Mouse (Mus musculus) lung, adult 2 months (tissue): ENCODE data around the gene Agfg1. TPM values are rescaled to one million over a fixed set of nuclear protein-coding genes. Genes with fewer than 3 reads are reported as not detected.
"Not testable (repeated sequence)": the region's sequence is repeated elsewhere in the genome, so short reads cannot be mapped to it uniquely, and the experiment has no call there.

Experiments used
- DNase-seq: peaks from one replicate; pipeline ENCODE4 v3.0.0; 2022
- H3K4me1 ChIP-seq: fragments of 200-500 bp; 2 replicates; pipeline ENCODE4 v1.6.1; 2011; ENCODE audit warnings: low read length; ENCODE audit not compliant: control insufficient read depth, insufficient read depth
- H3K4me3 ChIP-seq: fragments of 200-500 bp; replicated peaks from 2 replicates; pipeline ENCODE3; 2011; ENCODE audit warnings: low read depth, mild to moderate bottlenecking, control low read depth, low read length; ENCODE audit errors: extremely low read depth
- CTCF ChIP-seq: fragments of 200-500 bp; IDR thresholded peaks from 2 replicates; pipeline ENCODE4 v1.5.1; 2011; ENCODE audit warnings: mild to moderate bottlenecking, low read length, control low read depth; ENCODE audit not compliant: insufficient read depth
- POLR2A ChIP-seq: fragments of 200-500 bp; IDR thresholded peaks from 2 replicates; pipeline ENCODE4 v1.6.1; 2011; ENCODE audit warnings: low read depth, mild to moderate bottlenecking, control low read depth, low read length, borderline replicate concordance; ENCODE audit errors: extremely low read depth
- WGBS: fragments of 180-500 bp; shearing (Covaris S2); methylation state at CpG from one replicate; pipeline ENCODE4 v1.1.7; 2018; 5-methylcytosine and 5-hydroxymethylcytosine counted together
- polyA plus RNA-seq: library from polyadenylated mRNA; depleted of rRNA; stranded (reverse); fragments of >200 nt; gene quantifications from 2 replicates; pipeline ENCODE4 v1.2.3, GENCODE M21; 2012

Agfg1 gene
- polyA plus RNA-seq, 1 experiment, result 70.6 TPM

DNA sequence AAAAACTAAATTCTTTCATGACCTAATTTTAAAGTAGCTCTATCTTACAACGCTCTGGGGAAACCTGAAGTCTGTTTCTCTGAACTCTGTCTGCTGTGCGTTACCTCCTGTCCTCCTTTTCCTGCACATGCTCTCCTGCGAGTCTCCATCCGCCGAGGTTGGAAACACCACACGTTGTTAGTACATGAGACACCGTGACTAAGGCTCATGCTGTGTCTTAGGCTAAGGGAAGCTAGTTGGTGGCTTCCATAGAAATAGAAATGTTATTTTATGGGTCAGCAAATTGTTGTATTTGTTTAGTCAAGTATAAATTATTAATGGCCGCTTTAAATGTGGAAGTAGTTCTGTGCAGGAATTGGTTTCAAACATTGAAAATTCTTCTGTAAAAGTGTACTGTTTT is 40.9 kb downstream of the Agfg1 start:
- no peak for TF ChIP-seq POLR2A
- no peak for TF ChIP-seq CTCF
- DNase-seq, result no peak
- Histone ChIP-seq H3K4me1 (no peaks in the 10 kb centered on the region), H3K4me3 (no peak overlapping the region)
- WGBS, result 89% methylated on average over 8 of the region's 8 CpGs

DNA sequence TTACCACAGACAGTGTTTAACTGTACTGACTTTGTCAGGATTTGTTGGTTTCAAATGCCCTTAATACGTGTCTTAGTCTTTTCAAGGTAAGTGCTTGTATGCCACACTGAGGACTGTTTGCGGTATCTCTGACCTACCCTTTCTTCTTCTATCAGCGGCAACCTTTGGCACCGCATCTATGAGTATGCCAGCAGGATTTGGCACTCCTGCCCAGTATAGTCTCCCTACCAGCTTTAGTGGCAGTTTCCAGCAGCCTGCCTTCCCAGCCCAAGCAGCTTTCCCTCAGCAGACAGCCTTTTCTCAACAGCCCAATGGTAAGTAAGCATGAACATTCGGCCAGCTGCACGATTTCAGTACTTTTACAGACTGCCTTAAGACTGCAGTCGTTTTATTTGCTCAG is 54.0 kb downstream of the Agfg1 start:
- no peak for DNase-seq
- Histone ChIP-seq H3K4me3 (no peak overlapping the region), H3K4me1 (no peaks in the 10 kb centered on the region)
- TF ChIP-seq POLR2A (no peak), CTCF (no peak)
- WGBS, result 84% methylated on average over 7 of the region's 7 CpGs

DNA sequence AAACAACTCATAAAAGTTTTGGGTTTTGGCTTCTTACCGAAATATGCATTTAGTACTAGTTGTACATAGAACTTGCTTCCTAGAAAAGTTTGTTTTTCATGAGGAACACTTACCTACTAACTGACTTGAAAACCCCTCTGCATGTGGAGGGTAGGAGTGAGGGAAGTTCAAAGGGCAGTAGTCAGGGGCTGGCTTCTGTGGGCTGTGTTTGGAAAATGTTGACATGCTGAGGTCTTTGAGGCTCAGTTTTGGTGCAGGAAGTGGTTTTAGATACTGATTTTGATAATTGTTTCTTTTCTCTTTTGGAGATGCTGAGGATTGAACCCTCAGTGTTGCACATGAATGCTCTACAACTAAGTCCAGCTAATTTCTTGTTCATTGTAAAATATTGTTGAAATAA is 61.3 kb downstream of the Agfg1 start:
- no peak for DNase-seq
- 89% methylated on average over 1 of the region's 1 CpGs for WGBS
- Histone ChIP-seq H3K4me1 (no peaks in the 10 kb centered on the region), H3K4me3 (no peak overlapping the region)
- no peak for TF ChIP-seq CTCF
- no peak for TF ChIP-seq POLR2A

DNA sequence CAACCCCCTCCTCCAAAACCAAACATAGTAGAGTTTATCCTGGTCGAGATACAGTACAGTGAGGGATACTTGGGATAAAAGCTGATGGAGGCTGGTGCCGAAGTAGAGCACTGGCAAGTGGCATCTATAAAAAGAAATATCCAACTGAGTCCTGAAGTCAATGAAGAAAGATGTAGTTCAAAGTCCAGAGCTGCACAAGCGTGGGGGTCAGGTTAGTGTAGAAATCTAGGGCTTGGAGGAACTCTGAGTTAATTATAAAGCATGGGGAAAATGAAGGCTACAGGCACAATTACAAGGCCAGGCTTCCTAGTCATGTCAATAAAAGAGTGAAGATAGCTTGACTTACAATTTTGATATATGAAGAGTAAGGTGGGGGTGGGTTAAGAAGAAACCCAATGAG is 61.9 kb downstream of the Agfg1 start:
- no peak for DNase-seq
- Histone ChIP-seq H3K4me3 (no peak overlapping the region), H3K4me1 (no peaks in the 10 kb centered on the region)
- 92% methylated on average over 3 of the region's 3 CpGs for WGBS
- no peak for TF ChIP-seq POLR2A
- TF ChIP-seq CTCF, result no peak

DNA sequence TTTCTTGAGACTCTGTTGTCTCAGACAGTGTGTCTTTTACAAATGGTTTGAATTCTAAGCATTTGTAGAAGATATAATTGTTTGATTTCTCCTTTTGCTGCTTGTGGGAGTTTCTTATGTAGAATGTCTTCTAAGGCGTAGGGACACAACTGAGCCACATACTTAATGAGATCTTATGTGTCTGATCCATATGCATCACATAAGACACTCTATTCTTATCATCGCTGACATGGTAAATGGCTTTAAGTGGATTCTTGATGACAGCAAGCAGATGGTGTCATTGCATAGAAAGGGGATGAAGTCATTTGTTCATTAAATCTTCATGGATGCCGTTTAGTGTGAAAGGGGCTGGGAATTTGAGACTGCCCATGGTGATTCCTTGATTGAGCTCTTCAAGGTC is 66.6 kb downstream of the Agfg1 start:
- H3K4me1 ChIP-seq, result no peaks in the 10 kb centered on the region
- TF ChIP-seq POLR2A, result no peak
- TF ChIP-seq CTCF, result no peak
- 76% methylated on average over 3 of the region's 3 CpGs for WGBS
- H3K4me3 ChIP-seq, result no peak overlapping the region
- no peak for DNase-seq

DNA sequence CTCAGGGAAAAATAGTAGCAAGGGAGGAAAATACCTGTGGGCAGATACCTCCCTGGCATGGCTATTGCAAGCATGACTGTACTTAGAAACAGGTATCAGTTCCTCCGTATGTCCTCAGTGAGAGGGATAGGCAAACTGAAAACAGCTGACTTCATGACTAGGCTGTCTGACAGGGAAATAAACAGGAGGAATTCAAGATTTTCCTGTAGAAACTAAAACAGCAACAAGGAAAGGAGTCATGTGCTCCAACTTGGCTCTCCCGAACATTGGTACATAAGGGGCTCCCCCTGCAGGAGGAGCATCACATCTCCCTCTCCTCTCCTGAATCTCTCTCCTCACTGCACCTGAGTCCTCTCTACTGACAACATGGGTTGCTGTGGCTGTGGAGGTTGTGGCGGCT is 73.7 kb downstream of the Agfg1 start, which contains the start of gene A030005L19Rik:
A030005L19Rik (plus strand) TSS at position 301 of the 400 bp plus-strand sequence.
- Histone ChIP-seq H3K4me1 (no peaks in the 10 kb centered on the region), H3K4me3 (no peak within 1 kb of the TSS)
- TF ChIP-seq CTCF (peak; percentile 22; the same call in 1 of the 2 replicates), POLR2A (no peak)
- no peak for DNase-seq
- 68% methylated on average over 3 of the region's 3 CpGs for WGBS

DNA sequence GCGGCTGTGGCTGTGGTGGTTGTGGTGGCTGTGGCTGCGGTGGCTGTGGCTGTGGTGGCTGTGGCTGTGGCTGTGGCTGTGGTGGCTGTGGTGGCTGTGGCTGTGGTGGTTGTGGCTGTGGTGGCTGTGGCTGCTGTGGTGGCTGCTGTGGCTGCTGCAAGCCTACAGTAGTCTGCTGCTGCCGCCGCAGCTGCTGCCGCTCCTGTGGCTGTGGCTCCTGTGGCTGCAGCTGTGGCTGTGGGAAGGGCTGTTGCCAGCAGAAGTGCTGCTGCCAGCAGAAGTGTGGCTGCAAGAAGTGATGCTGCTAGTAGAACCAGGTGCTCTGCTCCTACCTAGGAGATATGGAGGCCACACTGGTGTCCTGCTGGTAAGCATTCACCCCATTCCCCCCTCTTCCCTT is 74.2 kb downstream of the Agfg1 start:
- WGBS, result 87% methylated on average over 5 of the region's 5 CpGs
- H3K4me1 ChIP-seq, DNase-seq, H3K4me3 ChIP-seq: not testable (repeated sequence)

DNA sequence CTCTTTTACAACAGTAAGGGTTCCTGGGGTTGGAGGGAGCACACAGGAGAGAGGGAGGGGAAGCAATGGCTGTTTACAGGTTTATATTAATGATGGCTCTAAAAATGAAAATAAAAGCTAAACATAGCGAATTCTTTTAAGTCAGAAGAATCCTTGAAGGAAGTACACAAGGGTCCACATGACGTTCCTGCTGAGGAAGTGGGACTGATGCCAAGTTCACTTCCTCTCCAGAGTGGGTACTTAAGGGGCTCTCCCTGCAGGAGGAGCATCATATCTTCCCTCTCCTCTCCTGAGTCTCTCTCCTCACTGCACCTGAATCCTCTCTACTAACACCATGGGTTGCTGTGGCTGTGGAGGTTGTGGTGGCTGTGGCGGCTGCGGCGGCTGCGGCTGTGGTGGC is 85.4 kb downstream of the Agfg1 start, which contains the start of gene A030014E15Rik:
A030014E15Rik (plus strand) TSS at position 268 of the 400 bp plus-strand sequence.
- no peaks in the 10 kb centered on the region for H3K4me1 ChIP-seq
- TF ChIP-seq CTCF (no peak), POLR2A (no peak)
- DNase-seq, result no peak
- no peak within 1 kb of the TSS for H3K4me3 ChIP-seq
- WGBS, result 72% methylated on average over 6 of the region's 6 CpGs

DNA sequence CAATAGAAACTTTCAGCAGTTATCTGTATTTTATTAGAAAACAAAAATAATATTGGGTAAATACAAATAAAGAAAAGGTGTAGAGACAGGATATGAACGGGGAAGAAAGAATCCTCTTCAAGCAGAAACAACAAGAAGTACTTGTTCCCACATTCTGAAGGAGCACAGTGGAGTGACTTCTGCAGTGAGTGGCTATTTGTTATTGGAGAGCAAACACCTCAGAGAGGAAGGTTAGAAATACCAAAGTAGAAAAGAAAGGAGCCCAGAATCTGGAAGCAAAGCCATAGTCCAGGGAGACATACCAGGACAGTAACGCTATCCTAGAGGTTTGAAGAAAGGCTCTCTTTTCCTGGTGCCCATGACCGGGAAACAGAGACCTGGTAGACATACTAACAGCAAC is 91.3 kb downstream of the Agfg1 start:
- DNase-seq, H3K4me1 ChIP-seq, H3K4me3 ChIP-seq: not testable (repeated sequence)
- WGBS, result 73% methylated on average over 3 of the region's 3 CpGs

DNA sequence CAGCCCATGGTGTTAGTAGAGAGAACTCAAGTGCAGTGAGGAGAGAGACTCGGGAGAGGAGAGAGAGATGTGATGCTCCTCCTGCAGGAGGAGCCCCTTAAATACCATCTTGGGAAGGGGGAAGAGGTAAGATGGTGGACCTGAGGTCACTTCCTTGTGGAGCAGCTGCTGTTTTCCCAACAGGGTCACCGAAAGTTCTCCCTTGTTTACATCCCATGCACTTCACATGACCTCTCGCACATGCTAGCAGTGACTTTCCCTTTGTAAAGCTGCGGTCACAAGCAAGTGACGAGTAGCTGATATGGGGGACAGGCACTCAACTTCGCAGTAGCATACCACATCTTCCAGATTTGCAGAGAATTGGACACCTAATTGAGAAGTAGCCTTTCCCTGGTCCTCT is 92.0 kb downstream of the Agfg1 start, which contains the start of gene Gm6217:
Gm6217 (minus strand) TSS at position 74 of the 400 bp plus-strand sequence.
- WGBS, result no CpG with 5 or more reads among the region's 6 CpGs
- not testable (repeated sequence) for H3K4me3 ChIP-seq, DNase-seq, H3K4me1 ChIP-seq

DNA sequence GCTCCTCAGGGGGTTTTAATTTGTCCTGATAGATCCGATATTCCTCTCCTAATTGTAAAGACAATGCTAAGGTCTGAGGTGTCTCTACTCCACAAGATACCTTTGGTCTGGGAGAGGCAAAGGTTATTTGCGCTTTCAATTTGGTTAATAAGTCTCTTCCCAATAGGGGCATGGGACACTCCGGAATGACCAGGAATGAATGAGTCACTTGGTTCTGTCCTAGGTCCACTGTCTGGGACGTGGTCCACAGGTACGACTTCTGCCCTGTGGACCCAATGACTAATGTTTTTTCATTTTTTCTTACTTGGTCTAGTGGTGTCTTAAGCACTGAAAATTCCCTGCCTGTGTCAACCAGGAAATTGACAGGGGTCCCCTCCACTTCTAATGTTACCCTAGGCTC is 99.4 kb downstream of the Agfg1 start:
- WGBS, result 95% methylated on average over 5 of the region's 5 CpGs
- Histone ChIP-seq H3K4me1 (no peaks in the 10 kb centered on the region), H3K4me3 (no peak overlapping the region)
- DNase-seq, result no peak
- TF ChIP-seq CTCF (no peak), POLR2A (no peak)

DNA sequence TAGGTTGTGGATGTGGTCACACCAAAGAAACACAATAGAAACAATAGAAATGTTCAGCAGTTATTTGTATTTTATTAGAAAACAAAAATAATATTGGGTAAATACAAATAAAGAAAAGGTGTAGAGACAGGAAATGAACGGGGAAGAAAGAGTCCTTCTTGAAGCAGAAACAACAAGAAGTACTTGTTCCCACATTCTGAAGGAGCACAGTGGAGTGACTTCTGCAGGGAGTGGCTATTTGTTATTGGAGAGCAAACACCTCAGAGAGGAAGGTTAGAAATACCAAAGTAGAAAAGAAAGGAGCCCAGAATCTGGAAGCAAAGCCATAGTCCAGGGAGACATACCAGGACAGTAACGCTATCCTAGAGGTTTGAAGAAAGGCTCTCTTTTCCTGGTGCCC is 103.2 kb downstream of the Agfg1 start:
- WGBS, result 53% methylated on average over 2 of the region's 2 CpGs
- H3K4me1 ChIP-seq, DNase-seq: not testable (repeated sequence)

DNA sequence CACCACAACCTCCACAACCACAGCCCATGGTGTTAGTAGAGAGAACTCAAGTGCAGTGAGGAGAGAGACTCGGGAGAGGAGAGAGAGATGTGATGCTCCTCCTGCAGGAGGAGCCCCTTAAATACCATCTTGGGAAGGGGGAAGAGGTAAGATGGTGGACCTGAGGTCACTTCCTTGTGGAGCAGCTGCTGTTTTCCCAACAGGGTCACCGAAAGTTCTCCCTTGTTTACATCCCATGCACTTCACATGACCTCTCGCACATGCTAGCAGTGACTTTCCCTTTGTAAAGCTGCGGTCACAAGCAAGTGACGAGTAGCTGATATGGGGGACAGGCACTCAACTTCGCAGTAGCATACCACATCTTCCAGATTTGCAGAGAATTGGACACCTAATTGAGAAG is 104.0 kb downstream of the Agfg1 start, which contains the start of gene A030003K21Rik:
A030003K21Rik (minus strand) TSS at position 94 of the 400 bp plus-strand sequence.
- WGBS, result no CpG with 5 or more reads among the region's 6 CpGs
- not testable (repeated sequence) for H3K4me1 ChIP-seq, H3K4me3 ChIP-seq, DNase-seq

More for the DNA sequence above, 103.2 kb downstream of the Agfg1 start:
- not testable (repeated sequence) for H3K4me3 ChIP-seq

DNA sequence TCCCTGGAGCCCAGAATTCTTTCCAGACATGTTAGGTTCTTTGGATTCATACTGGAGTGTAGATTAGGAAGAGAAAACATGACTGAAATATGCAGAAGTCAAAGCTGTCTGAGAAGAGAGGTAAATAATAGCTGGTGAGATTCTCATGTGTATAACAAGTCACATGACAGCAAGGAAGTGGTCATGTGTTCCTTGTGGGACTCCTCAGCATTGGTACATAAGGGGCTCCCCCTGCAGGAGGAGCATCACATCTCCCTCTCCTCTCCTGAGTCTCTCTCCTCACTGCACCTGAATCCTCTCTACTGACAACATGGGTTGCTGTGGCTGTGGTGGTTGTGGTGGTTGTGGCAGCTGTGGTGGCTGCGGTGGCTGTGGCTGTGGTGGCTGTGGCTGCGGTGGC is 106.7 kb downstream of the Agfg1 start:
- 90% methylated on average over 2 of the region's 2 CpGs for WGBS
- not testable (repeated sequence) for H3K4me1 ChIP-seq, H3K4me3 ChIP-seq, DNase-seq
